Mouse (Mus musculus): ENCODE data around the gene Bcl9l. TPM values are rescaled to one million over a fixed set of nuclear protein-coding genes. Genes with fewer than 3 reads are reported as not detected.

The Bcl9l gene
- total and polyA plus RNA-seq, 3 experiments = 0.58 to 5.1 TPM; not detected in 1

DNA sequence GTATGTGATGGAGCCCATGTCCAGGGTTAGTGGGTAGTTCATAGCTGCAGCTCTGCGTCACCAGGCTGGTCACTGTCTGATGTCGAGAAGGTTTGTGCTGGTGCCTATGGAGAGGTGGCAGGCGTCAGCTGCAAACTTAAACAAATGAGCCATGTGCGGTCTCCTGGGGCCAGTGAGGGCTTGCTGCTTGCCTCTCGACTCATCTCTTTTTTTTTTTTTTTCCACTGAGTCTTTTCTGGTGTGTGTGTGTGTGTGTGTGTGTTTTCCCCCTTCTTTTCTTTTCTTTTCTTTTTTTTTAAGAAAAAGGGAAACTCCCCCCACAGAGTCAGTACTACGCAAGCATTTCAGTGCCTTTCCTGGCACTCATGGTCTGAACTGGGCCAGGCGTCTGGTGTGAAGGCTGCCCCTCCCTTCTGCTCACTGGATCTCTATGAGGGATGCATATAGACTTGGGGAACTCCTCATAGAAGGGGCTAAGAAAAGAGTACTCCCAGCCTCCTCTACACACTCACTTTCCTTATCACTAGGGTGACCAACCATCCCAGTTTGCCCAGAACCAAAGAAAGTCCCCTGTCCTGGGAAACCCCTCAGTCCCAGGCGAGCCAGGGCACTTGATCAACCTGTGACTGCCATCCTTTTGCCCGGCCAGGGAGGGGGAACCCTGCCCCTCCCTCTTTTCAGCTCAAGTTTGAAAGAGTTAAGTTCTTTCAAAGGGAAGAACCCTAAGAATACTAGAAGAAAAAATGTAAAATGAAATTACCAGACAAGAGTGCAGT, 43.9 kb downstream of the Bcl9l start:
- no peak for TF ChIP-seq BHLHE40 (IDR thresholded peaks at IDR 0.05; ENCODE audit: borderline replicate concordance, low read depth, low read length)
- TF ChIP-seq TCF12 (IDR thresholded peaks at IDR 0.05; ENCODE audit: low read depth, low read length) = no peak
- no peak for TF ChIP-seq POLR2AphosphoS5 (IDR thresholded peaks at IDR 0.05; ENCODE audit: borderline replicate concordance, low read depth, low read length)
- no peak for TF ChIP-seq ZMIZ1 (IDR thresholded peaks at IDR 0.05; ENCODE audit: low read depth, low read length)
- no peak for TF ChIP-seq USF2 (IDR thresholded peaks at IDR 0.05; ENCODE audit: borderline replicate concordance in 1 of 2, insufficient read depth in 1 of 2, low read depth in 1 of 2, low read length in 2 of 2)
- TF ChIP-seq MYB (IDR thresholded peaks at IDR 0.05; ENCODE audit: low read depth, low read length) = no peak
- TF ChIP-seq MEF2A (IDR thresholded peaks at IDR 0.05; ENCODE audit: extremely low read depth, insufficient replicate concordance, low read depth, low read length, poor library complexity, severe bottlenecking) = no peak
- TF ChIP-seq RAD21 (IDR thresholded peaks at IDR 0.05; ENCODE audit: low read depth, low read length) = no peak
- TF ChIP-seq POLR2A (IDR thresholded peaks at IDR 0.05; ENCODE audit: control insufficient read depth in 1 of 2, insufficient read depth in 1 of 2, low read depth in 1 of 2, low read length in 2 of 2, poor library complexity in 1 of 2) = no peak
- TF ChIP-seq E2F4 (IDR thresholded peaks at IDR 0.05; ENCODE audit: borderline replicate concordance, low read depth, low read length) = no peak
- no peak for TF ChIP-seq USF1 (IDR thresholded peaks at IDR 0.05; ENCODE audit: low read depth, low read length)
- TF ChIP-seq TAL1 (IDR thresholded peaks at IDR 0.05; ENCODE audit: low read length) = no peak
- no peak for TF ChIP-seq CHD1 (IDR thresholded peaks at IDR 0.05; ENCODE audit: low read depth, low read length)
- TF ChIP-seq UBTF (IDR thresholded peaks at IDR 0.05; ENCODE audit: borderline replicate concordance, insufficient read depth, low read depth, low read length) = no peak
- TF ChIP-seq GABPA (IDR thresholded peaks at IDR 0.05; ENCODE audit: low read depth, low read length) = no peak
- no peak for TF ChIP-seq CTCF (IDR thresholded peaks at IDR 0.05 in 2 of 3, conservative IDR thresholded peaks at IDR 0.05 in 1 of 3; ENCODE audit: control insufficient read depth in 1 of 3, insufficient read depth in 1 of 3, low read depth in 2 of 3, low read length in 3 of 3, poor library complexity in 1 of 3, severe bottlenecking in 1 of 3)
- TF ChIP-seq MAZ (IDR thresholded peaks at IDR 0.05; ENCODE audit: low read depth, low read length) = no peak
- TF ChIP-seq CHD2 (IDR thresholded peaks at IDR 0.05; ENCODE audit: low read length) = no peak
- Histone ChIP-seq H3K9me3 (replicated peaks; ENCODE audit: insufficient read depth, low read length) (no peaks in the 10 kb centered on the region), H3K4me3 (ENCODE audit: control insufficient read depth in 1 of 2, insufficient read depth in 1 of 2, low read depth in 2 of 2, low read length in 2 of 2) (no peak overlapping the region), H3K79me2 (ENCODE audit: control insufficient read depth, insufficient read depth, low read length, poor library complexity) (no peaks in the 10 kb centered on the region), H3K27me3 (ENCODE audit: control insufficient read depth in 1 of 2, insufficient read depth in 2 of 2, low read length in 2 of 2) (no peaks in the 10 kb centered on the region; a peak in 1 of 4 replicates), H3K36me3 (ENCODE audit: control insufficient read depth in 1 of 2, insufficient read depth in 2 of 2, low read length in 2 of 2) (peaks cover 0 to 1% of the 10 kb centered on the region in 2 experiments; a peak in 2 of 4 replicates), H3K9ac (ENCODE audit: control insufficient read depth, low read depth, low read length, poor library complexity, severe bottlenecking) (no peak overlapping the region), H3K27ac (ENCODE audit: control insufficient read depth, low read depth, low read length) (no peak overlapping the region), H3K4me1 (ENCODE audit: control insufficient read depth in 1 of 2, insufficient read depth in 2 of 2, low read length in 2 of 2) (peaks cover 0 to 3% of the 10 kb centered on the region in 2 experiments; a peak in 1 of 4 replicates)
- DNase-seq (ENCODE audit: low read depth, low spot score) = no peak

DNA sequence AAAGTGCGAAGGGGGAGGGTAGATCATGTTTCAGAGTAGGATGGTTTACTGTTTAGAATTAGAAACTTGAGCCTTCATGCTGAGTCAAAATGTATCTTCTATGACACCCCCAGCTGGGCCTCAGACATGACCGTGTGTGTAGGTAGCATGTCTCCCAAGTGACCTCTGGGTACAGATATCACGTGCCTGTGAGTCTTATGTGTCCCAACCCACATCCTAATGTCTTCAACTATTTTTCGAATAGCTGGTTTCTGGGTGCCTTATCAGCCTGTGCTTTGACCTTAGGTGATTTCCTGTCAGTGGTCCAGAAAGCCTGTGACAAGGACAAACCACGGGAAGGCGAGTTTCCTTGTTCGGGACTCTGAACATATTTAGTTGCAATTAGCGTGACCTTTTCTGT, 45.7 kb downstream of the Bcl9l start:
- H3K4me1 ChIP-seq (ENCODE audit: control insufficient read depth in 1 of 2, insufficient read depth in 2 of 2, low read length in 2 of 2) = no peaks in the 10 kb centered on the region
- no peaks in the 10 kb centered on the region for H3K79me2 ChIP-seq (ENCODE audit: control insufficient read depth, insufficient read depth, low read length, poor library complexity)
- no peaks in the 10 kb centered on the region for H3K9me3 ChIP-seq (replicated peaks; ENCODE audit: insufficient read depth, low read length)
- no peak overlapping the region for H3K9ac ChIP-seq (ENCODE audit: control insufficient read depth, low read depth, low read length, poor library complexity, severe bottlenecking)
- DNase-seq (ENCODE audit: low read depth, low spot score) = no peak
- TF ChIP-seq POLR2AphosphoS5 (IDR thresholded peaks at IDR 0.05; ENCODE audit: borderline replicate concordance, low read depth, low read length) (no peak), MYC (IDR thresholded peaks at IDR 0.05; ENCODE audit: low read depth, low read length) (no peak), CHD2 (IDR thresholded peaks at IDR 0.05; ENCODE audit: low read length) (no peak), HCFC1 (IDR thresholded peaks at IDR 0.05; ENCODE audit: low read depth, low read length) (no peak), SIN3A (IDR thresholded peaks at IDR 0.05; ENCODE audit: low read length) (no peak), ZNF384 (IDR thresholded peaks at IDR 0.05; ENCODE audit: low read depth, low read length) (no peak), TAL1 (IDR thresholded peaks at IDR 0.05; ENCODE audit: low read length) (no peak)
- no peak overlapping the region for H3K4me3 ChIP-seq (ENCODE audit: control insufficient read depth in 1 of 2, insufficient read depth in 1 of 2, low read depth in 2 of 2, low read length in 2 of 2)
- no peaks in the 10 kb centered on the region; a peak in 1 of 4 replicates for H3K27me3 ChIP-seq (ENCODE audit: control insufficient read depth in 1 of 2, insufficient read depth in 2 of 2, low read length in 2 of 2)
- no peak overlapping the region for H3K27ac ChIP-seq (ENCODE audit: control insufficient read depth, low read depth, low read length)
- no peaks in the 10 kb centered on the region for H3K36me3 ChIP-seq (ENCODE audit: control insufficient read depth in 1 of 2, insufficient read depth in 2 of 2, low read length in 2 of 2)
